Mouse (Mus musculus) forebrain, postnatal 0 days (tissue): Measurements from ENCODE around the gene Trim63. TPM values are rescaled to one million over a fixed set of nuclear protein-coding genes. Genes with fewer than 3 reads are reported as not detected.

Experiments
- ATAC-seq: fragments of 200-750 bp; cut with Nextera tagmentation; 2 replicates; pipeline ENCODE4 v1.8.0; 2017; ENCODE audit warnings: mild to moderate bottlenecking, moderate library complexity
- DNase-seq: peaks from one replicate; pipeline ENCODE4 v3.0.0-alpha.2; 2015
- H3K27ac ChIP-seq: fragments of 300-500 bp; sonication (generic); 2 replicates; pipeline ENCODE4 v1.5.1; 2014; ENCODE audit warnings: low read depth, mild to moderate bottlenecking, antibody characterized with exemption, low read length, moderate library complexity, mixed read lengths
- H3K27me3 ChIP-seq: fragments of 300-500 bp; sonication (generic); 2 replicates; pipeline ENCODE4 v1.6.1; 2014; ENCODE audit warnings: mild to moderate bottlenecking, low read length, mixed read lengths; ENCODE audit not compliant: insufficient read depth
- H3K36me3 ChIP-seq: fragments of 300-500 bp; sonication (generic); 2 replicates; pipeline ENCODE4 v1.6.1; 2014; ENCODE audit warnings: mild to moderate bottlenecking, moderate library complexity; ENCODE audit not compliant: insufficient read depth
- H3K4me1 ChIP-seq: fragments of 300-500 bp; sonication (generic); 2 replicates; pipeline ENCODE4 v1.6.1; 2014; ENCODE audit warnings: antibody characterized with exemption; ENCODE audit not compliant: insufficient read depth
- H3K4me2 ChIP-seq: fragments of 300-500 bp; sonication (generic); 2 replicates; pipeline ENCODE4 v1.6.1; 2014; ENCODE audit warnings: low read depth, mild to moderate bottlenecking, moderate library complexity
- H3K4me3 ChIP-seq: fragments of 300-500 bp; sonication (generic); 2 replicates; pipeline ENCODE4 v1.5.1; 2014; ENCODE audit warnings: low read depth, low read length, mixed read lengths
- H3K9ac ChIP-seq: fragments of 300-500 bp; sonication (generic); 2 replicates; pipeline ENCODE4 v1.6.1; 2014; ENCODE audit warnings: mild to moderate bottlenecking
- H3K9me3 ChIP-seq: fragments of 300-500 bp; sonication (generic); 2 replicates; pipeline ENCODE4 v1.6.1; 2016; ENCODE audit warnings: low read length
- CTCF ChIP-seq: sonication (generic); IDR thresholded peaks from 2 replicates; pipeline ENCODE4 v1.5.1; 2016; ENCODE audit warnings: antibody characterized with exemption, control low read depth, low read depth
- WGBS: fragments of 180-500 bp; shearing (Covaris S2); extraction: QIAGEN DNeasy Blood & Tissue Kit; methylation state at CpG from one replicate; pipeline ENCODE4 v1.1.7; 2014; 5-methylcytosine and 5-hydroxymethylcytosine counted together
- polyA plus RNA-seq: library from polyadenylated mRNA; unstranded; fragments of >200 nt; fragmentation: Nextera tagmentation; extraction: Ambion mirVana; gene quantifications from 2 replicates; pipeline ENCODE4 v1.2.1, GENCODE M21; 2015
- total RNA-seq: library from RNA; depleted of rRNA; stranded (reverse); fragments of >200 nt; gene quantifications from 2 replicates; pipeline ENCODE4 v1.2.3, GENCODE M21; 2014

The Trim63 gene
- total and polyA plus RNA-seq, 2 experiments from 2014 or later: 0.18 to 1.5 TPM

DNA sequence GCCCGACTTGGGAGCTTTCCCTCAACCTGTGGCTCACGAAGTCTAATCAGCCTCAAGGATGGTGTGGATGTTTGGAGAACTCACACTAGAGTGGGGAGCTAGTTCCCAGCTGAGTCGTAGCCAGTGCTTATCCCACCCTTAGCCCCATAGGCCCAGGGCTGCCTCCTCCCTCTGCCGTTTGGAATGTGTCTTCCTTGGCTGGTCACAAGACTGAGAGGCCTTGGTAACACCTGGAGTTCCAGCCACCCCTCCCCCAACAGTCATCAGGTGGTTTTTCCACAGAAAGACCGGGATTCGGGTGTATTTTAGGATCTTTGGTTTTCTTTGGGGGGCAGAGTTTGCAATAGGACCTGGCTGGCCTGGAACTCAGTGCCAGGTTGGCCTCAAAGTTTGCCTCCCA lies 35.7 kb downstream of the Trim63 start:
- TF ChIP-seq CTCF: no peak
- H3K9me3 ChIP-seq: no peaks in the 10 kb centered on the region
- no peak overlapping the region for H3K9ac ChIP-seq
- peaks cover 3% of the 10 kb centered on the region; the same call in 1 of the 2 replicates for H3K27me3 ChIP-seq
- H3K4me2 ChIP-seq: no peak overlapping the region
- no peak overlapping the region for H3K27ac ChIP-seq
- no peaks in the 10 kb centered on the region for H3K4me1 ChIP-seq
- H3K4me3 ChIP-seq: no peak overlapping the region
- ATAC-seq (no peak), DNase-seq (no peak)
- no peaks in the 10 kb centered on the region for H3K36me3 ChIP-seq
- WGBS: 88% methylated on average over 6 of the region's 6 CpGs

DNA sequence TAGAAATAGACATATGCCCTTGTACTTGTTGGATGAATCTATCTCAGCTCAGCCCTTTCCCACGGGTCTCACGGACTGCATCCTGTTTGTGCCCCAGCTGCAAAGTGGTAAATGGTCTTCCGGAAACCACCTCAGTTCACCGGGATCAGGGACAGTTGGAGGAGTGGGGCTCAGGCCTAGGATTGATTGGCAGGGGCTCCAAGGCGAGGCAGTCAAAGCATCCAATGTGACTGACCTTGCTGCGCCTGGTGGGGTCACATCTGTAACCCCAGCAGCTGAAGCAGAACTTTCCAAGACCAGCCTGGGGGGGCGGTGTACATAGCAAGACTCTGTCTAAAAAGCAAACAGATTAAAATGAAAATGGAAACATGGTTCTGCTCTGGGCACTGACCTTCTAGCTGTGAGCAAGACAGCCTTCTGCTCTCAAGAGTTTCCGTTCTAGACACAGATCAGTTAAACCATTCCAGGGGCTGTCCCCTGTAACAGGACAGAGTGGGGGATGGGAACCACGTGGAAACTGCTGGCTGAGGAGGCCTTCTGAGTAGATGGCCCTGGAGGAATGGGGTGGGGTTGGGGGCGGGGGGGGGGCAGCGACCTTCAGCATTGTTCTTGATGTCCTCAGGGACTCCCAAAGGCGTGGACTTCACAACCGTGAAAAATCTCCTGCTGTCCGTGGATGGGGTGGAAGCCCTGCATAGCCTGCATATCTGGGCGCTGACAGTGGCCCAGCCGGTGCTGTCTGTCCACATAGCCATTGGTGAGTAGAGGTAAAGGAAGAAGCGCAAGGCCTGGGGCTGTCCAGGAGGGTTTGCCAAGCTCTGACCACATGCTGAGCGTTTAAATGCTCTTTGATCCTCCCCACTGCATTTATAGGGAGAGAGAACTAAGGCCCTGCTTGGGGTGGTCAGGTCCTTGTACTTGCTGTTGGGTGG lies 36.7 kb downstream of the Trim63 start:
- DNase-seq (no peak), ATAC-seq (no peak)
- no peaks in the 10 kb centered on the region for H3K9me3 ChIP-seq
- no peak overlapping the region for H3K9ac ChIP-seq
- 65% methylated on average over 18 of the region's 18 CpGs for WGBS
- no peak overlapping the region for H3K27ac ChIP-seq
- no peak overlapping the region for H3K4me3 ChIP-seq
- H3K4me1 ChIP-seq: no peaks in the 10 kb centered on the region
- TF ChIP-seq CTCF: no peak
- no peaks in the 10 kb centered on the region for H3K27me3 ChIP-seq
- no peak overlapping the region for H3K4me2 ChIP-seq
- H3K36me3 ChIP-seq: no peaks in the 10 kb centered on the region

DNA sequence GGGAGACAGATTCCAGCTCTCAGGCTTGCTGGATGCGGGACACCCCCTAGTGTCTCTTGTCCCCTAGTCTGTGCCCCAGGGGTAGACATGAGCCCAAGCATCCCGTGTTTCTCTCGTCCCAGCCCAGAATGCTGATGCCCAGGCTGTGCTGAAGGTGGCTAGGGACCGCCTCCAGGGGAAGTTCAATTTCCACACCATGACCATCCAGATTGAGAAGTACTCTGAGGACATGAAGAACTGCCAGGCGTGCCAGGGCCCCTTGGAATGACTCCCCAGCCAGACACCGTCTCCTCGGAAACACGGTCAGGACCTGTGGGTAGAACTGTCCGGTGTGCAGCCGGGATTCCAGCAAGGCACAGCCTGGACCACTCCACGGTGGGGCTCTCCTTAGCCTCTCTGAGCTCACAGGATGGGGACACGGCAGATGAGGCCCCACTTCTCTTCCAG lies 37.4 kb downstream of the Trim63 start:
- Histone ChIP-seq H3K27ac (no peak overlapping the region), H3K9me3 (no peaks in the 10 kb centered on the region), H3K4me2 (no peak overlapping the region), H3K36me3 (no peaks in the 10 kb centered on the region), H3K27me3 (no peaks in the 10 kb centered on the region), H3K4me3 (no peak overlapping the region), H3K9ac (no peak overlapping the region), H3K4me1 (no peaks in the 10 kb centered on the region)
- no peak for DNase-seq
- no peak for ATAC-seq
- 74% methylated on average over 12 of the region's 12 CpGs for WGBS
- no peak for TF ChIP-seq CTCF

DNA sequence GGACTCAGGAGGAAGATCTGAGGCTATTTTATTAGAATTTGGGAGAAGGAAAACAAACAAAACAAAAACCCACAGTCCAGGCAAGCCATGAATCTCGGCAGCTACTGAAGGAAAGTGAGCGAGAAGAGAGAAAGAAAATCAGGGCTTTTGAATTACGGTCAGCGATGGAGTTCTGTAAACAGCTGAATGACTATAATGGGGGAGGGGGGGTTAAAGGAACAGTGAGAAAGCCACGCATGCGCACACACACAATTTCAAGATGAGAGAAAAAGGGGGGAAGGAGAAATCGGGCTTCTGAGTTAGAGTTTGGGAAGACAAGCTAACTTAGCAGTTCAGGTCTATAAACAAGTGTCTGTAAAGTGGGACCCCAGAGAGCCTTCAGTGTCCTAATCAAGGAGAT lies 38.0 kb downstream of the Trim63 start:
- Histone ChIP-seq H3K4me3 (no peak overlapping the region), H3K36me3 (no peaks in the 10 kb centered on the region), H3K9me3 (no peaks in the 10 kb centered on the region), H3K4me2 (no peak overlapping the region), H3K4me1 (no peaks in the 10 kb centered on the region), H3K27me3 (no peaks in the 10 kb centered on the region), H3K27ac (no peak overlapping the region), H3K9ac (no peak overlapping the region)
- DNase-seq: no peak
- ATAC-seq: no peak
- no peak for TF ChIP-seq CTCF
- WGBS: 67% methylated on average over 7 of the region's 7 CpGs

DNA sequence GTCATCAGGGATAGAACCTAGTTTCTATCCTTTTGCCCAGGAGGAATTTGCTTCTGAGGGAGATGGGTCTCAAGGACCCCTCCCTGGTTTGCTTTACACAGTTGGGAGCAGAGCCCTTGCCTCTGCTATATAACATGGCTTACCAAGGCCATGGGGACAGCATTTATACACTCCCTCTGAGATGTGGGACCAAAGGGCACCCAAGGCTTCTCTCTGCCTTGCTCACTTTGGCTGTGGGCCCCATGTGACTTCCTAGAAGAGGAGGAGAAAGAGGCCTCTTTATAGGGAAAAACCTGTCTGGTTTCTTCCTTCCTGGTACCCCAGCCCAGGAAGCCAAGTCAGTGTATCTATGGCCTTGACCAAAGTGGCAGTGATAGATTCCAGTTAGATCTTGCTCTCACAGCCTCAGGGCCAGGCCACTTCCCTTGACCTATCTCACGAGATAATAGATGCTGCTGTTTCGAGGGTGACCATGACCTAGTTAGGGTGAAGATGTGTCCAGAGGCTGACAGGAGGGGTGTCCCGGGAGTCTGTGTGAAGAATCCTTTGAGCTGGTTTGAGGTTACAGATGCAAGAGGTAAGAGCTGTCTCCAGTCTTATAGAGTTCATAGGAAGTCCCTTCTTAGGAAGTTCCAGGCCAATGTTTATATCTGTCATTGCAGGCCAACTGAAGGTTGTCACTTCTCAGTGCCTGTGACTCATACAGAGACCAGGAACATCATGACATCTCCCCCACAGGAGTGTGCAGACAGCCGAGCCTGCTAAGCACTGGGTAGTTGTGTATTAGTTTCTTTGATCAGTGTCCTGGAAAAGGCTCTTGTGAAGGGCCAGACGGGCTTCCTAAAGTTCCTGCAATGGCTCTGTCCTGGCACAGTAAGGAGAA lies 38.8 kb downstream of the Trim63 start:
- Histone ChIP-seq H3K9me3 (no peaks in the 10 kb centered on the region), H3K4me1 (no peaks in the 10 kb centered on the region), H3K4me2 (no peak overlapping the region), H3K27me3 (no peaks in the 10 kb centered on the region), H3K27ac (no peak overlapping the region), H3K4me3 (no peak overlapping the region), H3K9ac (no peak overlapping the region), H3K36me3 (no peaks in the 10 kb centered on the region)
- no peak for TF ChIP-seq CTCF
- no peak for ATAC-seq
- WGBS: 76% methylated on average over 5 of the region's 5 CpGs
- DNase-seq: no peak

DNA sequence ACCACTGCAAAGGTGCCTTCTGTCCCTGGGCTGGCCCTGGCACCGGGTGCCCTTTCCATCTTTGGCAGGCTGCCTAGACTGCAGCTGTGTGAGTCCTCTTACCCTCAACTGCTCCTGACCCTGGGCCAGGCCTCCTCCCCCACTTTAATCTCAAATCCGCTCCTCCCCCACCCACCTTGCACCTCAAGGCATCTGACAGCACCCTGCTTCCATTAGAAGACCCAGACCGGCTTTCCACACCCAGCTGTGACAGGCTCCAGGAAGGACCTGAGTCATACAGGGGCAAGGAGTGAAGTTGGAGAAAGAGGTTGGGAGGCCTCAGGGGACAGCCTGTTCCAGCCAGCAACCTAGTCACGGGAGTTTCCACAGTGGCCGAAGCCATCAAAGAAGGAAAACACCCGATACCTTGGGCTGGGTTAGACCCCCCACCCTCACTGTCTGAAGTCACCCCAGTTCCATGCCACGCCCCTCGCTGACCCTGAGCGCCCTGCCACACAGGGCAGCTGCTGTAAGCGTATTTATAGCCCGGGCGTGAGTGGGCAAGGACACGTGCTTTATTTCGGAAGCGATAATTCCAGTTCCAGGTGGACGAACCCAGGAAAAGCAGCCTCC lies 41.0 kb downstream of the Trim63 start:
- no peak overlapping the region for H3K4me2 ChIP-seq
- H3K36me3 ChIP-seq: no peaks in the 10 kb centered on the region
- no peak overlapping the region for H3K9ac ChIP-seq
- H3K9me3 ChIP-seq: no peaks in the 10 kb centered on the region
- DNase-seq (no peak), ATAC-seq (no peak)
- WGBS: 60% methylated on average over 16 of the region's 16 CpGs
- no peak overlapping the region for H3K27ac ChIP-seq
- H3K4me1 ChIP-seq: no peaks in the 10 kb centered on the region
- H3K27me3 ChIP-seq: no peaks in the 10 kb centered on the region
- H3K4me3 ChIP-seq: no peak overlapping the region
- no peak for TF ChIP-seq CTCF
